Mouse (Mus musculus) embryonic facial prominence, embryonic 13.5 days (tissue): ENCODE data around the gene Msrb3. TPM values are rescaled to one million over a fixed set of nuclear protein-coding genes. Genes with fewer than 3 reads are reported as not detected.
"Not testable (repeated sequence)": the region's sequence is repeated elsewhere in the genome, so short reads cannot be mapped to it uniquely, and the experiment has no call there.

ENCODE experiments used
- ATAC-seq: fragments of 200-750 bp; cut with Nextera tagmentation; 2 replicates; pipeline ENCODE4 v1.8.0; 2017; ENCODE audit warnings: low read depth; ENCODE audit not compliant: insufficient number of reproducible peaks, insufficient read depth, low FRiP score, low TSS enrichment
- H3K27ac ChIP-seq: fragments of 300-500 bp; sonication (generic); 2 replicates; pipeline ENCODE4 v1.5.1; 2015; ENCODE audit warnings: moderate library complexity, mild to moderate bottlenecking, inconsistent platforms
- H3K27me3 ChIP-seq: fragments of 300-500 bp; sonication (generic); 2 replicates; pipeline ENCODE4 v1.6.1; 2015; ENCODE audit warnings: mild to moderate bottlenecking, inconsistent platforms
- H3K36me3 ChIP-seq: fragments of 300-500 bp; sonication (generic); 2 replicates; pipeline ENCODE4 v1.6.1; 2015; ENCODE audit warnings: mild to moderate bottlenecking, inconsistent platforms
- H3K4me1 ChIP-seq: fragments of 300-500 bp; sonication (generic); 2 replicates; pipeline ENCODE4 v1.6.1; 2015; ENCODE audit warnings: inconsistent platforms
- H3K4me2 ChIP-seq: fragments of 300-500 bp; sonication (generic); 2 replicates; pipeline ENCODE4 v1.6.1; 2015; ENCODE audit warnings: moderate library complexity, mild to moderate bottlenecking, inconsistent platforms
- H3K4me3 ChIP-seq: fragments of 300-500 bp; sonication (generic); 2 replicates; pipeline ENCODE4 v1.5.1; 2015; ENCODE audit warnings: mild to moderate bottlenecking, inconsistent platforms
- H3K9ac ChIP-seq: fragments of 300-500 bp; sonication (generic); 2 replicates; pipeline ENCODE4 v1.6.1; 2015; ENCODE audit warnings: mild to moderate bottlenecking, inconsistent platforms
- H3K9me3 ChIP-seq: fragments of 300-500 bp; sonication (generic); 2 replicates; pipeline ENCODE4 v1.6.1; 2016; ENCODE audit warnings: inconsistent platforms
- WGBS: fragments of 180-500 bp; shearing (Covaris S2); methylation state at CpG from one replicate; pipeline ENCODE4 v1.1.7; 2015; ENCODE audit warnings: mixed read lengths; 5-methylcytosine and 5-hydroxymethylcytosine counted together
- polyA plus RNA-seq: library from polyadenylated mRNA; unstranded; fragments of >200 nt; fragmentation: Nextera tagmentation; extraction: Ambion mirVana; gene quantifications from 2 replicates; pipeline ENCODE4 v1.2.1, GENCODE M21; 2015

Gene Msrb3
- polyA plus RNA-seq, 1 experiment from 2014 or later = 8.5 TPM

- H3K36me3 ChIP-seq = no peaks in the 10 kb centered on the region
- no peak for ATAC-seq
- no peak overlapping the region for H3K4me2 ChIP-seq
- no peak overlapping the region for H3K9ac ChIP-seq
- 0 out of 2 replicates have a peak, but pooled peaks cover 2% of the 10 kb centered on the region for H3K9me3 ChIP-seq
- peaks cover 18% of the 10 kb centered on the region for H3K4me1 ChIP-seq
- no peak overlapping the region for H3K27ac ChIP-seq
- WGBS = 94% methylated on average over 12 of the region's 12 CpGs
- H3K4me3 ChIP-seq = no peak overlapping the region
- H3K27me3 ChIP-seq = no peaks in the 10 kb centered on the region
Observed at GRCm38 (mm10) chr10:120762958-120763357, 135.9 kb downstream of the Msrb3 start.

GRCm38 (mm10) chr10:120760679-120761078 is 138.2 kb downstream of the Msrb3 start:
- Histone ChIP-seq H3K4me2 (no peak overlapping the region), H3K9me3 (0 out of 2 replicates have a peak, but pooled peaks cover 2% of the 10 kb centered on the region), H3K36me3 (no peaks in the 10 kb centered on the region), H3K4me1 (peaks cover 18% of the 10 kb centered on the region), H3K27ac (no peak overlapping the region), H3K9ac (no peak overlapping the region), H3K27me3 (no peaks in the 10 kb centered on the region), H3K4me3 (no peak overlapping the region)
- no peak for ATAC-seq
- 84% methylated on average over 12 of the region's 12 CpGs for WGBS

- ATAC-seq = no peak
- H3K4me1 ChIP-seq = peaks cover 17% of the 10 kb centered on the region
- no peak overlapping the region for H3K4me2 ChIP-seq
- H3K4me3 ChIP-seq = no peak overlapping the region
- 89% methylated on average over 6 of the region's 6 CpGs for WGBS
- H3K9me3 ChIP-seq = peaks cover 2% of the 10 kb centered on the region; the same call in 1 of the 2 replicates
- no peak overlapping the region for H3K27ac ChIP-seq
- H3K9ac ChIP-seq = no peak overlapping the region
- no peaks in the 10 kb centered on the region for H3K36me3 ChIP-seq
- no peaks in the 10 kb centered on the region for H3K27me3 ChIP-seq
Observed at GRCm38 (mm10) chr10:120759883-120760282, 139.0 kb downstream of the Msrb3 start.

GRCm38 (mm10) chr10:120752454-120752853 is 146.4 kb downstream of the Msrb3 start:
- no peak for ATAC-seq
- 92% methylated on average over 5 of the region's 5 CpGs for WGBS

GRCm38 (mm10) chr10:120751821-120752261 is 147.1 kb downstream of the Msrb3 start:
- H3K27ac ChIP-seq = peak overlapping the region; percentile 74
- ATAC-seq = no peak
- H3K4me1 ChIP-seq = peaks cover 15% of the 10 kb centered on the region
- no peaks in the 10 kb centered on the region; the same call in 1 of the 2 replicates for H3K9me3 ChIP-seq
- 46% methylated on average over 11 of the region's 11 CpGs for WGBS
- no peaks in the 10 kb centered on the region for H3K36me3 ChIP-seq
- no peaks in the 10 kb centered on the region for H3K27me3 ChIP-seq
- H3K9ac ChIP-seq = no peak overlapping the region
- 0 out of 2 replicates have a peak overlapping the region, but pooled peaks have one; percentile 11 for H3K4me2 ChIP-seq
- H3K4me3 ChIP-seq = no peak overlapping the region

More at GRCm38 (mm10) chr10:120752454-120752853, 146.4 kb downstream of the Msrb3 start:
- Histone ChIP-seq H3K27me3 (no peaks in the 10 kb centered on the region), H3K9ac (no peak overlapping the region), H3K4me2 (no peak overlapping the region), H3K9me3 (no peaks in the 10 kb centered on the region; the same call in 1 of the 2 replicates), H3K4me3 (no peak overlapping the region), H3K27ac (no peak overlapping the region), H3K36me3 (no peaks in the 10 kb centered on the region), H3K4me1 (peaks cover 15% of the 10 kb centered on the region)

GRCm38 (mm10) chr10:120751295-120751722 is 147.6 kb downstream of the Msrb3 start:
- no peaks in the 10 kb centered on the region; the same call in 1 of the 2 replicates for H3K9me3 ChIP-seq
- H3K9ac ChIP-seq = no peak overlapping the region
- 59% methylated on average over 11 of the region's 11 CpGs for WGBS
- H3K36me3 ChIP-seq = no peaks in the 10 kb centered on the region
- H3K27ac ChIP-seq = peak overlapping the region; percentile 74
- no peaks in the 10 kb centered on the region for H3K27me3 ChIP-seq
- no peak overlapping the region for H3K4me3 ChIP-seq
- peaks cover 16% of the 10 kb centered on the region for H3K4me1 ChIP-seq
- ATAC-seq = no peak
- H3K4me2 ChIP-seq = 0 out of 2 replicates have a peak overlapping the region, but pooled peaks have one; percentile 11

- ATAC-seq, H3K9ac ChIP-seq, H3K4me2 ChIP-seq, H3K36me3 ChIP-seq, H3K27me3 ChIP-seq, H3K9me3 ChIP-seq, H3K4me3 ChIP-seq, H3K27ac ChIP-seq: not testable (repeated sequence)
- WGBS = 89% methylated on average over 5 of the region's 5 CpGs
- peaks cover 30% of the 10 kb centered on the region for H3K4me1 ChIP-seq
Observed at GRCm38 (mm10) chr10:120749556-120749955, 149.3 kb downstream of the Msrb3 start.

GRCm38 (mm10) chr10:120748156-120748555 is 150.7 kb downstream of the Msrb3 start:
- H3K36me3 ChIP-seq = no peaks in the 10 kb centered on the region
- H3K27me3 ChIP-seq = no peaks in the 10 kb centered on the region
- ATAC-seq = no peak
- H3K4me2 ChIP-seq = no peak overlapping the region
- peaks cover 40% of the 10 kb centered on the region for H3K4me1 ChIP-seq
- no peak overlapping the region for H3K9ac ChIP-seq
- H3K9me3 ChIP-seq = no peaks in the 10 kb centered on the region
- H3K4me3 ChIP-seq = no peak overlapping the region
- H3K27ac ChIP-seq = no peak overlapping the region
- WGBS = 78% methylated on average over 6 of the region's 6 CpGs

- Histone ChIP-seq H3K36me3 (no peaks in the 10 kb centered on the region), H3K4me2 (peak overlapping the region; percentile 70), H3K4me3 (peak overlapping the region; percentile 43), H3K9ac (peak overlapping the region; percentile 75), H3K27ac (peak overlapping the region; percentile 94), H3K27me3 (no peaks in the 10 kb centered on the region), H3K4me1 (peaks cover 27% of the 10 kb centered on the region), H3K9me3 (no peaks in the 10 kb centered on the region)
- 4% methylated on average over 18 of the region's 18 CpGs for WGBS
- peak; percentile 76 for ATAC-seq
Observed at GRCm38 (mm10) chr10:120745138-120745856, 153.6 kb downstream of the Msrb3 start.

- H3K36me3 ChIP-seq = no peaks in the 10 kb centered on the region
- 0 out of 2 replicates have a peak, but pooled peaks have one; percentile 11 for ATAC-seq
- H3K27ac ChIP-seq = peak overlapping the region; percentile 94
- peak overlapping the region; percentile 75 for H3K9ac ChIP-seq
- H3K27me3 ChIP-seq = no peaks in the 10 kb centered on the region
- peaks cover 25% of the 10 kb centered on the region for H3K4me1 ChIP-seq
- WGBS = 2% methylated on average over 15 of the region's 15 CpGs
- H3K9me3 ChIP-seq = no peaks in the 10 kb centered on the region
- H3K4me3 ChIP-seq = peak overlapping the region; percentile 43
- peak overlapping the region; percentile 70 for H3K4me2 ChIP-seq
Observed at GRCm38 (mm10) chr10:120744441-120745137, 154.3 kb downstream of the Msrb3 start.

GRCm38 (mm10) chr10:120736508-120737069 is 162.3 kb downstream of the Msrb3 start:
- peak overlapping the region; percentile 32; the same call in 1 of the 2 replicates for H3K9ac ChIP-seq
- H3K36me3 ChIP-seq = no peaks in the 10 kb centered on the region
- 18% methylated on average over 14 of the region's 14 CpGs for WGBS
- ATAC-seq = no peak
- peaks cover 13% of the 10 kb centered on the region; the same call in 1 of the 2 replicates for H3K4me1 ChIP-seq
- H3K27ac ChIP-seq = 0 out of 2 replicates have a peak overlapping the region, but pooled peaks have one; percentile 36
- peak overlapping the region; percentile 17 for H3K4me3 ChIP-seq
- peak overlapping the region; percentile 58 for H3K4me2 ChIP-seq
- no peaks in the 10 kb centered on the region for H3K27me3 ChIP-seq
- no peaks in the 10 kb centered on the region for H3K9me3 ChIP-seq
